Mouse (Mus musculus): ENCODE measurements around the gene Lrrc26. TPM values are rescaled to one million over a fixed set of nuclear protein-coding genes. Genes with fewer than 3 reads are reported as not detected.
A peak's percentile ranks its signal among the peaks of the same experiment; 100 is the strongest.
"Not testable (repeated sequence)": the region's sequence is repeated elsewhere in the genome, so short reads cannot be mapped to it uniquely, and the experiment has no call there.

The Lrrc26 gene
- polyA plus RNA-seq, 1 experiment from 2014 or later, result 5.1 TPM

GRCm38 (mm10) chr2:25252331-25252730, 37.4 kb upstream of the Lrrc26 start:
- Histone ChIP-seq H3K27ac (replicated peaks; ENCODE audit: low read depth, low read length) (no peak overlapping the region), H3K4me3 (ENCODE audit: low read depth, low read length) (no peak overlapping the region), H3K9me3 (ENCODE audit: control insufficient read depth, low read length) (no peaks in the 10 kb centered on the region), H3K36me3 (ENCODE audit: control insufficient read depth, insufficient read depth, low read length) (peaks cover 36% of the 10 kb centered on the region), H3K4me1 (ENCODE audit: control insufficient read depth, insufficient read depth, low read length) (peaks cover 10% of the 10 kb centered on the region; the same call in 1 of the 2 replicates), H3K4me2 (ENCODE audit: low read depth, low read length) (no peak overlapping the region), H3K9ac (ENCODE audit: low read depth, low read length) (no peak overlapping the region), H3K27me3 (replicated peaks; ENCODE audit: control insufficient read depth, insufficient read depth, low read length) (no peaks in the 10 kb centered on the region)
- no peak for DNase-seq (ENCODE audit: low spot score)
- ATAC-seq (ENCODE audit: low read depth), result no peak
- WGBS, result 76% methylated on average over 1 of the region's 1 CpGs

DNA sequence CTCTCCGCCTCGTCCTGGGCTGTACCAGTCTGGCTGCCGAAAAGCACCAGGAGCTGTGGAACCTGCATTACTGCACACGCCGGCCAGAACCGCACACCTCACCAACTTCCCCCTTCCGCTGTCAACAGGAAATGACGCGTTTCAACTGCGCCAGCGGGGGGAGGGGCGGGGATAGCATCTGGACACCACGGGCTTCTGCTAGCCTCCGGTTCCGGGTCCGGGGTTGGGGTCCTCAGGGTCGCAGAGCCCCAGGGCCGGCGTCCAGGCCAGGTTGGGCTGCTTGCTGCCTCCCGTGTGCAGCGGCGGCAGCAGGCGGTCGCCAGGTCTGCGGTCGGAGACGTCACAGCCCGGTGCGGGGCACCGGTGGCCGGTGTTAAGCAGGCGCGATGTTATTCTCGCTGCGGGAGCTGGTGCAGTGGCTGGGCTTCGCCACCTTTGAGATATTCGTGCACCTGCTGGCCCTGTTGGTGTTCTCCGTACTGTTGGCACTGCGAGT, 34.4 kb upstream of the Lrrc26 start, which contains the start of gene Tmem203:
Gene Tmem203 (plus strand): TSS at position 156 of the 496 bp plus-strand sequence.
- peak within 1 kb of the TSS; percentile 90 for H3K4me2 ChIP-seq (ENCODE audit: low read depth, low read length)
- no peaks in the 10 kb centered on the region for H3K9me3 ChIP-seq (ENCODE audit: control insufficient read depth, low read length)
- ATAC-seq (ENCODE audit: low read depth), result peak; percentile 93
- peaks cover 10% of the 10 kb centered on the region; the same call in 1 of the 2 replicates for H3K4me1 ChIP-seq (ENCODE audit: control insufficient read depth, insufficient read depth, low read length)
- peaks cover 12% of the 10 kb centered on the region; the same call in 1 of the 2 replicates for H3K36me3 ChIP-seq (ENCODE audit: control insufficient read depth, insufficient read depth, low read length)
- H3K4me3 ChIP-seq (ENCODE audit: low read depth, low read length), result peak within 1 kb of the TSS; percentile 78
- peak; percentile 92 for DNase-seq (ENCODE audit: low spot score)
- 0% methylated on average over 20 of the region's 39 CpGs for WGBS
- H3K27ac ChIP-seq (replicated peaks; ENCODE audit: low read depth, low read length), result peak within 1 kb of the TSS; percentile 65
- H3K9ac ChIP-seq (ENCODE audit: low read depth, low read length), result peak within 1 kb of the TSS; percentile 77
- H3K27me3 ChIP-seq (replicated peaks; ENCODE audit: control insufficient read depth, insufficient read depth, low read length), result no peaks in the 10 kb centered on the region

DNA sequence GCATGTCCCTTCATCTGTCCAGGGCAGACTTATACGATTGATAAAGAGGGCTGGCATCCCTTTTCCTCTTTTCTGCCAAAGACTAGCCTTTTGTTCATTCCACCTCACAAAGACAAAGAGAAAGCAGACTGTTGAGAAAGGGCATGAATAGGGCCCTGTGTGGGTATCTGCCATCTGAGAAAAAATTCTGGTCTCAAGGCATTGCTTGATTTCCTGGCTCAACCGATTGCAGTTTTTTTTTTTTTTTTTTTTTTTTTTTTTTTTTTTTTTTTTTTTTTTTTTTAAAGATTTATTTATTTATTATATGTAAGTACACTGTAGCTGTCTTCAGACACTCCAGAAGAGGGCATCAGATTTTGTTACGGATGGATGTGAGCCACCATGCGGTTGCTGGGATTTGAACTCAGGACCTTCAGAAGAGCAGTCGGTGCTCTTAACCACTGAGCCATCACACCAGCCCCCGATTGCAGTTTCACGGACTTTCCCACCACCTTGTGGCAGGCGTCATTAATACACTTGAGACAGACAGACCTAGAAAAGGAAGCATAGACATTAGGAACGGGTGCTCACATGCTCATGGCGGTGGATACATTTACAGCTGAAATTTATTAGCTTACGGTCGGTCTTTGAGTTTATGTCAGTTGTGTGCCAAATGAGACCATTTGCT, 33.1 kb upstream of the Lrrc26 start:
- ATAC-seq (ENCODE audit: low read depth); H3K9me3 ChIP-seq (ENCODE audit: control insufficient read depth, low read length); H3K27me3 ChIP-seq (replicated peaks; ENCODE audit: control insufficient read depth, insufficient read depth, low read length); H3K36me3 ChIP-seq (ENCODE audit: control insufficient read depth, insufficient read depth, low read length); H3K27ac ChIP-seq (replicated peaks; ENCODE audit: low read depth, low read length); H3K4me1 ChIP-seq (ENCODE audit: control insufficient read depth, insufficient read depth, low read length); DNase-seq (ENCODE audit: low spot score): not testable (repeated sequence)
- Histone ChIP-seq H3K9ac (ENCODE audit: low read depth, low read length) (peak overlapping the region; percentile 77; the same call in 1 of the 2 replicates), H3K4me3 (ENCODE audit: low read depth, low read length) (peak overlapping the region; percentile 78), H3K4me2 (ENCODE audit: low read depth, low read length) (peak overlapping the region; percentile 90)
- 56% methylated on average over 10 of the region's 12 CpGs for WGBS

DNA sequence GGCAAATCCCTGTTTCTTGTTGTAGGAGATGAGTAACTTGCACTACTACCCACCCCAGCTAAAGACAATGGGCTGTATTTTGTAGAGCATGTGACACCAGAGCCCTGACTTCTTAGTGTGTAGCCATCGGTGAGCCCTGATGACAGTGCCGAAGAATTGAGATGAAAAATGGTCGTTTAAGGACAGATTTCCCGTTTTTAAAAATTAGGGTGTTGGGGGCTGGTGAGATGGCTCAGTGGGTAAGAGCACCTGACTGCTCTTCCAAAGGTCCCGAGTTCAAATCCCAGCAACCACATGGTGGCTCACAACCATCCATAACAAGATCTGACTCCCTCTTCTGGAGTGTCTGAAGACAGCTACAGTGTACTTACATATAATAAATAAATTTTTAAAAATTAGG, 32.5 kb upstream of the Lrrc26 start:
- H3K4me1 ChIP-seq (ENCODE audit: control insufficient read depth, insufficient read depth, low read length), result peaks cover 13% of the 10 kb centered on the region; the same call in 1 of the 2 replicates
- 81% methylated on average over 5 of the region's 5 CpGs for WGBS
- not testable (repeated sequence) for DNase-seq (ENCODE audit: low spot score); H3K9me3 ChIP-seq (ENCODE audit: control insufficient read depth, low read length); H3K9ac ChIP-seq (ENCODE audit: low read depth, low read length); H3K4me2 ChIP-seq (ENCODE audit: low read depth, low read length); H3K27ac ChIP-seq (replicated peaks; ENCODE audit: low read depth, low read length); H3K4me3 ChIP-seq (ENCODE audit: low read depth, low read length); H3K27me3 ChIP-seq (replicated peaks; ENCODE audit: control insufficient read depth, insufficient read depth, low read length); H3K36me3 ChIP-seq (ENCODE audit: control insufficient read depth, insufficient read depth, low read length); ATAC-seq (ENCODE audit: low read depth)

GRCm38 (mm10) chr2:25258887-25259286, 30.8 kb upstream of the Lrrc26 start:
- H3K27ac ChIP-seq (replicated peaks; ENCODE audit: low read depth, low read length), result no peak overlapping the region
- H3K9me3 ChIP-seq (ENCODE audit: control insufficient read depth, low read length), result no peaks in the 10 kb centered on the region
- ATAC-seq (ENCODE audit: low read depth) (no peak), DNase-seq (ENCODE audit: low spot score) (no peak)
- H3K4me3 ChIP-seq (ENCODE audit: low read depth, low read length), result no peak overlapping the region
- WGBS, result 51% methylated on average over 2 of the region's 2 CpGs
- H3K27me3 ChIP-seq (replicated peaks; ENCODE audit: control insufficient read depth, insufficient read depth, low read length), result peaks cover 11% of the 10 kb centered on the region
- H3K9ac ChIP-seq (ENCODE audit: low read depth, low read length), result no peak overlapping the region
- no peaks in the 10 kb centered on the region for H3K36me3 ChIP-seq (ENCODE audit: control insufficient read depth, insufficient read depth, low read length)
- H3K4me1 ChIP-seq (ENCODE audit: control insufficient read depth, insufficient read depth, low read length), result peaks cover 22% of the 10 kb centered on the region
- no peak overlapping the region for H3K4me2 ChIP-seq (ENCODE audit: low read depth, low read length)

DNA sequence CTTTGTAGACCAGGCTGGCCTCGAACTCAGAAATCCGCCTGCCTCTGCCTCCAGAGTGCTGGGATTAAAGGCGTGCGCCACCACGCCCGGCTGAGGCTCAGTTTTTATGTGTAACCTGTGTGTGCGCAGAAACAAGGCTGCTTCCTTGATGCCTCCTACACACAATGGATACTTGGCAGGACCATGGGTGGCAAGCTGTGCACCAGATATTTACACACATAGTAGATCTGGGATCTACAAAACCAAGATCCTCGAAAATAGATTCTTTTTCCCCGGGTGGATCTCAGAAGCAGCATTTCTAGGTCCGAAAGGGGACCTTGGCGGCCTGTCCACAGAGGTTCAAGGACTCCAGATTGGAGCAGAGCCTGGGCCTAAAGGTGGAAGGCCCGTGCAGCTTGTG, 27.8 kb upstream of the Lrrc26 start:
- Histone ChIP-seq H3K4me2 (ENCODE audit: low read depth, low read length) (peak overlapping the region; percentile 98), H3K4me3 (ENCODE audit: low read depth, low read length) (peak overlapping the region; percentile 75), H3K9me3 (ENCODE audit: control insufficient read depth, low read length) (no peaks in the 10 kb centered on the region), H3K9ac (ENCODE audit: low read depth, low read length) (peak overlapping the region; percentile 69), H3K27me3 (replicated peaks; ENCODE audit: control insufficient read depth, insufficient read depth, low read length) (peaks cover 16% of the 10 kb centered on the region), H3K27ac (replicated peaks; ENCODE audit: low read depth, low read length) (no peak overlapping the region; the same call in 1 of the 2 replicates), H3K4me1 (ENCODE audit: control insufficient read depth, insufficient read depth, low read length) (peaks cover 21% of the 10 kb centered on the region), H3K36me3 (ENCODE audit: control insufficient read depth, insufficient read depth, low read length) (no peaks in the 10 kb centered on the region)
- DNase-seq (ENCODE audit: low spot score), result no peak
- no peak; the same call in 1 of the 2 replicates for ATAC-seq (ENCODE audit: low read depth)
- 43% methylated on average over 12 of the region's 12 CpGs for WGBS

DNA sequence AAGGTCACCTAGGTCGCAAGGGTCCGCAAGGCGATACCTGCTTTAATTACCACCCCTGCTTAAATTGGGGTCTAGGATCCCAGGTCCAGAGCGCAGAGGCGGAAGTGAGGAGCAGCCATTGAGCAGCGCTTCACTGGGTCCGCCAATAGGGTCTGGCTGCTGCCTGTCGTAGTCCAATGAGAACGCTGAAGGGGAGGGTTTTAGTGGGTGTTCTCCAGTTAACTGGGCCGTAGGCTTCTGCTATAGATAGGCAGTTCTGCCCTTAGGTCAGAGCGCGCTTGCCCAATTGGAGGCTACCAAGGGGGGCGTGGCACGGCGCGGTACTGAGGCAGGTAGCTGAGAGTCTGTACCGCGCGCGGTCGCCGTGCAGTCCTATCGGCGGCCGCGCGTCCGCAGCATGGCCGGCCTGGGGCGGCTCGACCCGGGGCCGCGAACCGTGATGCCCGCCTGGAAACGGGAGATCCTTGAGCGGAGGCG, 27.4 kb upstream of the Lrrc26 start, which contains the start of gene Tprn:
Gene Tprn (plus strand): TSS at position 328 of the 477 bp plus-strand sequence.
- Histone ChIP-seq H3K4me1 (ENCODE audit: control insufficient read depth, insufficient read depth, low read length) (peaks cover 21% of the 10 kb centered on the region), H3K9me3 (ENCODE audit: control insufficient read depth, low read length) (no peaks in the 10 kb centered on the region), H3K4me3 (ENCODE audit: low read depth, low read length) (peak within 1 kb of the TSS; percentile 75), H3K36me3 (ENCODE audit: control insufficient read depth, insufficient read depth, low read length) (no peaks in the 10 kb centered on the region), H3K4me2 (ENCODE audit: low read depth, low read length) (peak within 1 kb of the TSS; percentile 98), H3K27ac (replicated peaks; ENCODE audit: low read depth, low read length) (no peak within 1 kb of the TSS; the same call in 1 of the 2 replicates), H3K27me3 (replicated peaks; ENCODE audit: control insufficient read depth, insufficient read depth, low read length) (peaks cover 16% of the 10 kb centered on the region), H3K9ac (ENCODE audit: low read depth, low read length) (peak within 1 kb of the TSS; percentile 69)
- peak; percentile 99 for DNase-seq (ENCODE audit: low spot score)
- 1% methylated on average over 9 of the region's 39 CpGs for WGBS
- peak; percentile 99 for ATAC-seq (ENCODE audit: low read depth)

GRCm38 (mm10) chr2:25262795-25263622, 26.7 kb upstream of the Lrrc26 start:
- Histone ChIP-seq H3K4me3 (ENCODE audit: low read depth, low read length) (peak overlapping the region; percentile 75), H3K9ac (ENCODE audit: low read depth, low read length) (peak overlapping the region; percentile 69), H3K9me3 (ENCODE audit: control insufficient read depth, low read length) (no peaks in the 10 kb centered on the region), H3K4me1 (ENCODE audit: control insufficient read depth, insufficient read depth, low read length) (peaks cover 21% of the 10 kb centered on the region), H3K36me3 (ENCODE audit: control insufficient read depth, insufficient read depth, low read length) (no peaks in the 10 kb centered on the region), H3K4me2 (ENCODE audit: low read depth, low read length) (peak overlapping the region; percentile 98), H3K27me3 (replicated peaks; ENCODE audit: control insufficient read depth, insufficient read depth, low read length) (peaks cover 16% of the 10 kb centered on the region), H3K27ac (replicated peaks; ENCODE audit: low read depth, low read length) (no peak overlapping the region; the same call in 1 of the 2 replicates)
- no peak for DNase-seq (ENCODE audit: low spot score)
- peak; percentile 1 for ATAC-seq (ENCODE audit: low read depth)
- 0% methylated on average over 37 of the region's 82 CpGs for WGBS
